In the genomic region with DNA sequence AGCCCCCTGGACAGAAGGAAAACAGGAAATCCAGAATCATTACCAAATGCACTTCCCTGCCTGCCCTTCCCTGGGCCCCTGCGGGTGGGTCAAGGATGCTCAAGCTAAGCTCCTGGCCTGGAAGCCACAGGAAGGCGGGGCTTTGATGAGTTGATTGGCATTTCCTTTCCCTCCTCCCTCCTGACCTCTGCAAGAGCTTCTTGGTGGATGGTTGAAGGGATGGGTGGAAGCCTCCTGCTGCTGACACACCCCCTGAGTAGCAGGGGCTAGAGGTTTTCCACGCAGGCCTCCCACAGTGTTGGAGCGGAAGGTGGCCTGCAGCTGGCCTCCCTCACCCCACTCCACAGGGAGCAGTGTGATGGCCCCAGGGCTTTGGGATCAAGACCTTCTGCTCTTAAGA, we compare ENCODE assay signal across 16 mouse cellular contexts.
A peak's percentile ranks its signal among the peaks of the same experiment; 100 is the strongest.
DNase-seq lines count a peak whose midpoint lies in the region; ATAC-seq lines count a peak whose summit lies in the region.
"Had no signal": no experiment of that assay in that cellular context is flagged by ENCODE, and none has a peak within 500 bp of the region (broad histone marks: within the 10 kb centered on the region; RNA-seq: fewer than 3 reads in every experiment).

No protein-coding gene starts in this region.

- 35% methylated on average over 4 of the region's 4 CpGs for WGBS in hindbrain, embryonic 10.5 days
- 50% methylated on average over 4 of the region's 4 CpGs for WGBS in hindbrain, embryonic 16.5 days
- 30% methylated on average over 4 of the region's 4 CpGs for WGBS in kidney, embryonic 16.5 days

- H3K4me3 ChIP-seq in hindbrain, embryonic 10.5 days, result no peak overlapping the region
- no peak overlapping the region for H3K4me3 ChIP-seq in hindbrain, embryonic 16.5 days (ENCODE audit: low read length)
- H3K4me3 ChIP-seq in kidney, embryonic 16.5 days (ENCODE audit: low read length), result no peak overlapping the region
- H3K4me3 ChIP-seq: limb, embryonic 13.5 days; lung, embryonic 15.5 days had no signal

- peak overlapping the region; percentile 53; the same call in 1 of the 2 replicates for H3K27ac ChIP-seq in hindbrain, embryonic 10.5 days
- no peak overlapping the region for H3K27ac ChIP-seq in hindbrain, embryonic 16.5 days (ENCODE audit: low read depth, low read length)
- H3K27ac ChIP-seq in kidney, embryonic 16.5 days (ENCODE audit: low read length), result no peak overlapping the region
- H3K27ac ChIP-seq: hindbrain, postnatal 0 days; limb, embryonic 13.5 days; lung, embryonic 15.5 days had no signal

- no peak for ATAC-seq in hindbrain, embryonic 16.5 days
- ATAC-seq in kidney, embryonic 16.5 days (ENCODE audit: low FRiP score, low TSS enrichment), result peak; percentile 32; the same call in 1 of the 2 replicates
- ATAC-seq: hindbrain, postnatal 0 days had no signal

- peak; percentile 54 for DNase-seq in hindbrain, embryonic 10.5 days (ENCODE audit: low spot score)
- peak; percentile 76 for DNase-seq in ES-CJ7 (ENCODE audit: low read depth, low spot score)
- peak; percentile 61 for DNase-seq in embryo, embryonic 9.5 days (ENCODE audit: extremely low spot score)
- no peak for DNase-seq in cerebellum, adult 8-10 months
- no peak for DNase-seq in ovary, postnatal 10 days (ENCODE audit: low spot score)
- DNase-seq in gastrocnemius, postnatal 25 days, result no peak
- DNase-seq: cerebellum, adult 11-12 months; gastrocnemius, postnatal 36 days; midbrain, embryonic 14.5 days; right cerebral cortex, postnatal 4 days had no signal

- no peak overlapping the region for H3K9ac ChIP-seq in hindbrain, embryonic 16.5 days (ENCODE audit: low read depth, low read length)
- H3K9ac ChIP-seq in kidney, embryonic 16.5 days (replicated peaks; ENCODE audit: low read length), result no peak overlapping the region
- H3K9ac ChIP-seq: limb, embryonic 13.5 days; lung, embryonic 15.5 days had no signal

- no peak overlapping the region for H3K4me2 ChIP-seq in hindbrain, embryonic 16.5 days (ENCODE audit: low read length)
- no peak overlapping the region for H3K4me2 ChIP-seq in kidney, embryonic 16.5 days (replicated peaks; ENCODE audit: low read depth, low read length)
- H3K4me2 ChIP-seq: heart, embryonic 11.5 days; limb, embryonic 13.5 days; lung, embryonic 15.5 days had no signal

- H3K4me1 ChIP-seq in hindbrain, embryonic 10.5 days (replicated peaks), result peaks cover 51% of the 10 kb centered on the region
- peaks cover 16% of the 10 kb centered on the region for H3K4me1 ChIP-seq in hindbrain, embryonic 16.5 days (ENCODE audit: control insufficient read depth, insufficient read depth, low read depth, low read length)
- H3K4me1 ChIP-seq in kidney, embryonic 16.5 days (ENCODE audit: insufficient read depth, low read length), result peaks cover 16% of the 10 kb centered on the region

- 0 out of 2 replicates have a peak, but pooled peaks cover 5% of the 10 kb centered on the region for H3K27me3 ChIP-seq in hindbrain, embryonic 10.5 days (ENCODE audit: insufficient read depth, poor library complexity, severe bottlenecking)
- H3K27me3 ChIP-seq in hindbrain, embryonic 16.5 days (replicated peaks; ENCODE audit: control insufficient read depth, insufficient read depth, low read length), result no peaks in the 10 kb centered on the region
- 0 out of 2 replicates have a peak, but pooled peaks cover 4% of the 10 kb centered on the region for H3K27me3 ChIP-seq in kidney, embryonic 16.5 days (ENCODE audit: insufficient read depth, low read length)
- H3K27me3 ChIP-seq: limb, embryonic 13.5 days; lung, embryonic 15.5 days had no signal

- H3K36me3 ChIP-seq in hindbrain, embryonic 10.5 days, result no peaks in the 10 kb centered on the region
- no peaks in the 10 kb centered on the region for H3K36me3 ChIP-seq in hindbrain, embryonic 16.5 days (ENCODE audit: control insufficient read depth, insufficient read depth, low read length)
- no peaks in the 10 kb centered on the region for H3K36me3 ChIP-seq in kidney, embryonic 16.5 days (ENCODE audit: insufficient read depth, low read length)
- H3K36me3 ChIP-seq: limb, embryonic 13.5 days; lung, embryonic 15.5 days had no signal

- 0 out of 2 replicates have a peak, but pooled peaks cover 5% of the 10 kb centered on the region for H3K9me3 ChIP-seq in hindbrain, embryonic 10.5 days
- H3K9me3 ChIP-seq in hindbrain, embryonic 16.5 days (ENCODE audit: control insufficient read depth, low read length), result no peaks in the 10 kb centered on the region
- peaks cover 7% of the 10 kb centered on the region; the same call in 1 of the 2 replicates for H3K9me3 ChIP-seq in kidney, embryonic 16.5 days (ENCODE audit: low read length)
- H3K9me3 ChIP-seq: limb, embryonic 13.5 days; lung, embryonic 15.5 days had no signal

Comparison
In these comparisons a context has a peak if more than half of its experiments do, and no peak if none do; other contexts are left out.
1. DNase-seq: peak in hindbrain, embryonic 10.5 days (single experiment), ES-CJ7 (single experiment) and embryo, embryonic 9.5 days (single experiment); none in cerebellum, adult 8-10 months (single experiment), ovary, postnatal 10 days (single experiment) and gastrocnemius, postnatal 25 days (single experiment).